Mouse (Mus musculus): ENCODE measurements around the gene Lrrc31. TPM values are rescaled to one million over a fixed set of nuclear protein-coding genes. Genes with fewer than 3 reads are reported as not detected.

The Lrrc31 gene
- polyA plus RNA-seq (2014; fragmentation: Illumina TruSeq; extraction: RNeasy Lipid Tissue Mini Kit (QIAGEN cat#74804); ENCODE audit: low replicate concordance), result 3.5 TPM

GRCm38 (mm10) chr3:30699711-30700505 lies at the start of gene Lrrc31:
Gene Lrrc31 (minus strand): TSS chr3:30699843.

GRCm38 (mm10) chr3:30746006-30746405 lies 46.4 kb upstream of the Lrrc31 start, which contains the start of gene Samd7:
Gene Samd7 (plus strand): TSS chr3:30746293.

GRCm38 (mm10) chr3:30647440-30648090 lies 52.1 kb downstream of the Lrrc31 start, which contains the start of gene Lrrc34:
Gene Lrrc34 (minus strand): TSS chr3:30647869.

GRCm38 (mm10) chr3:30644207-30644606 lies 55.4 kb downstream of the Lrrc31 start, which contains the start of gene Lrriq4:
Gene Lrriq4 (plus strand): TSS chr3:30644507.

Other genes starting within 250 kb of the Lrrc31 start
- 9.6 TPM for gene Mecom, start 151.8 kb downstream of the Lrrc31 start, polyA plus RNA-seq (2014; fragmentation: Illumina TruSeq; extraction: RNeasy Lipid Tissue Mini Kit (QIAGEN cat#74804); ENCODE audit: low replicate concordance)
- not detected for gene Actrt3, start 99.9 kb downstream of the Lrrc31 start, polyA plus RNA-seq (2014; fragmentation: Illumina TruSeq; extraction: RNeasy Lipid Tissue Mini Kit (QIAGEN cat#74804); ENCODE audit: low replicate concordance)
- gene Mynn, start 97.8 kb downstream of the Lrrc31 start, polyA plus RNA-seq (2014; fragmentation: Illumina TruSeq; extraction: RNeasy Lipid Tissue Mini Kit (QIAGEN cat#74804); ENCODE audit: low replicate concordance), result 38.2 TPM
- gene Lrriq4, start 55.3 kb downstream of the Lrrc31 start, polyA plus RNA-seq (2014; fragmentation: Illumina TruSeq; extraction: RNeasy Lipid Tissue Mini Kit (QIAGEN cat#74804); ENCODE audit: low replicate concordance), result not detected
- 0.30 TPM for gene Lrrc34, start 52.0 kb downstream of the Lrrc31 start, polyA plus RNA-seq (2014; fragmentation: Illumina TruSeq; extraction: RNeasy Lipid Tissue Mini Kit (QIAGEN cat#74804); ENCODE audit: low replicate concordance)
- gene Samd7, start 46.5 kb upstream of the Lrrc31 start, polyA plus RNA-seq (2014; fragmentation: Illumina TruSeq; extraction: RNeasy Lipid Tissue Mini Kit (QIAGEN cat#74804); ENCODE audit: low replicate concordance), result not detected
- 160 TPM for gene Sec62, start 93.0 kb upstream of the Lrrc31 start, polyA plus RNA-seq (2014; fragmentation: Illumina TruSeq; extraction: RNeasy Lipid Tissue Mini Kit (QIAGEN cat#74804); ENCODE audit: low replicate concordance)
- gene Gpr160, start 156.1 kb upstream of the Lrrc31 start, polyA plus RNA-seq (2014; fragmentation: Illumina TruSeq; extraction: RNeasy Lipid Tissue Mini Kit (QIAGEN cat#74804); ENCODE audit: low replicate concordance), result 70.9 TPM